Mouse (Mus musculus) kidney, adult 11 months (tissue): ENCODE measurements around the gene Grb7.

Experiments used
- DNase-seq: peaks from one replicate; pipeline ENCODE4 v3.0.0; 2022

Gene Grb7

DNA sequence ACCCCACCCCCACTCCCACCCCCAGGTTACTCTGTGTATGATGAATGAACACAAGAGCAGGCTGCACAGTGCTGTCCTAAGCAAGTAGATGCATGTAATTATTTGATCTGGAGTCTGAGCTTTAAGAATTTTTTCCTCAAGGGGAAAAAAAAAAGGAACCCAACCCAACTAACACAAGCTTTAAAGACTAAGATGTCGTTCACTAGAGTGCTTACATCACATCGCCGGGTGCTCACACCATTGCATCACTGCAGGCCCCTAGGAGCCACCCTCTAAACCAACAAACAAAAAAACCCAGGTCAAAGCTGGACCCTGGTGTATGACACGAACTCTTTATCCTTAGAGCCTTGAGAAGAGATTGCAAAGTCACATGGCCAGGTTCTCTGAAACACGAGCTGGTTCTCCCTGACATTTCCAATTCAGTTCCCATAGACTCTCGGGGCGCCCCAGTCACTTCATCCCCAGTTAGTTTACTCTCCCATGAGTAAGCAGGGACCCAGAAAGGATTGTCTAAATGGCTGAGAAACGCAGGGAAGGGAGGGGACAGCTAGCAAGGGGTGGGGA, 27.8 kb downstream of the Grb7 start:
- no peak for DNase-seq

DNA sequence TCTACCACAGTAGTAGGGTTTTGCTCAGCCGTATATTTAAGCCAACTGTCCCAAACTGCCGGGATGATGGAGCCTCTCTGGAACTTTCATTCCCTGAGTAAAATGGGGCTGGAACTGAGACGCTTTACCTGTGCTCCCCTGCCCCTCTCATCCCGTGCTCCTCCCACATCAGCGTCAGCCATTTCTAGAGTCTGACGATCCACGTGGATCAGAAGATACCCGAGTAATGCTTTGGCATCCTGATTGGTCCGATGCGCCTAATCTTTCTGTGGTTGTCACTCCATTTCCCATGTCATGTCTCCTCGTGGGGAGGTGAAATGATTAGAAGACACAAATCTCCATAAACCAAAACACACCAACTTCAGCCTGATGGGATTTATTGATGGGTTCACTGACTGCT, 28.8 kb downstream of the Grb7 start:
- DNase-seq = no peak

DNA sequence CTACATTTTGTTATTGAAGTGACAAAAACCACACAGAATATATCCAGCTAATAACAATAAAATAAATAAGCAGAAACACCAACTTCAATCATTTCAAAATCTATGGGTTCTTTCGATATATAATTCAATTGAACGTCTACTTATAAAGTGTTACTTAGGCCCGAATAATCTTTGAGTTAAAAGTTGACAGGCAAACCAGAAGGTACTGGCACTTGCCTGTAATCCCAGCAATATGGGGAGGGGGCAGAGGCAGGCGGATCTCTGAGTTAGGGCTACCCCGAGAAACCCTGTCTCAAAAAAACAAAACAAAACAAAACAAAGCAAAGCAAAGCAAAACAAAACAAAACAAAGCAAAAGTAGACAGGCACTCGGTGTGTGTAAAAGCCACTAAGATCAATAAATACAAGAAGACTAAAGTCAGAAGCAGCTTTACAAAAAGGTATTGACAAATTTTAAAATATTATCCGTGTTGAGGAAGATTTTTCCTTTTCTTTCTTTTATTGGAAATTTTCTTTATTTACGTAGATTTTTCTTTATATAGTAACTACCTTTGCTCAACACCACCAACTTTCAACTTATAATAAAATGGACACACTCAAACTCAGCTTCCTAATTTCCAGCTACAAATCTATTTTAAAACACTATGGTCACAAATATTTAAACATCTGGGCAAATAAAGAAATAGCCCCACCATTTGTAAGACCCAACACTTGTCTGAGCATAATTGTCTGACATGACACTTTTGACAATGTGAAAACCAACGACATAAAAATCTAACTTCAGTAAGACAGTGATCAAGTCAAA, 29.6 kb downstream of the Grb7 start:
- DNase-seq = no peak

DNA sequence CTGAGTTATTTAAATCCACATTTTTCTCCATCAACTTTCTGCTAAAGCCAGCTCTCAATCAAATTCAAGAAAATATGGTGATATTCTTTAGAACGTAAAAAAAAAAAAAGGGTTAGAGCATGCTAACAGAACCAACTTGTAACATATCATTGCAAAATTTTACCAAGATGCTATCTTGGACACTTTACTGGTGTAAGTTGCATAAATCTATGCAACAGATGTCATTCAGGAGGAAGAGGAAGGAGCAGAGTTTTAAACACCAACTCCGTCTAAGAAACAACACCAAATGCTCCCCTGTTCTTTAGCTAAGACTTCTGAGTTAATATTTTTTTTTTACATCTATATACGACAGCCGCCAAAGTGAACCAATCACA, 30.2 kb downstream of the Grb7 start:
- DNase-seq = no peak

DNA sequence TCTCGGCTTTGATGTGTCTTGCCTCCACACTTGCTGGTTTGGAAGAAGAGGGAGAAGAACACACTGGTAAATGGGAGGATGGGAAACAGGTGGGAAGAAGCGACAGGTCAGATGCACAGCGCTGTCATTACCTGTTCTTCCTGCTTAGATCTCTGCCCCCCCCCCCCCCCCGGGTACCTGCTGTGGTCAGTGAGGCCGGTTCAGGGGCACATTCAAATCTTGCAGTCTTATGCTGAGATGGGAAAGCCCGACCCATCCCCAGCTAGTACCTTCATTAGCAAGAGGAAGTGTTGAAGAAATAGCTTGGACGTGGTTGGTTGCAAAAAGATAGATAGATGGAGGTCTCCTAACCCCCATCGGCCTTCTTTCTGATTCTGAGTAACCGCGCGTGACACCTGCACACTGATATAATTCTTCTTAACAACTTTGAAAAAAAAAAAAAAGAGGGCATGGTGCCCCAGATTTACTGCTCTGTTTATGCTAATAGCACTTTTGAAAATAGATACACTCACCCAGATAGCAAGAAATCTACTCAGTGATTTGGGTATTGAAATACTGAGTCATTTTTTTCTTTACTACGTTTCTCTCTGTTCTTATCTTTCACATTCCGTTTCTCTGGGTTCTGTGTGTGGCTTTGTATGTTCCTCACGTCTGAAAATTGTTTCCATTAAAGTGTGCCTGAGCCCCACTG, 31.0 kb downstream of the Grb7 start:
- DNase-seq = no peak

DNA sequence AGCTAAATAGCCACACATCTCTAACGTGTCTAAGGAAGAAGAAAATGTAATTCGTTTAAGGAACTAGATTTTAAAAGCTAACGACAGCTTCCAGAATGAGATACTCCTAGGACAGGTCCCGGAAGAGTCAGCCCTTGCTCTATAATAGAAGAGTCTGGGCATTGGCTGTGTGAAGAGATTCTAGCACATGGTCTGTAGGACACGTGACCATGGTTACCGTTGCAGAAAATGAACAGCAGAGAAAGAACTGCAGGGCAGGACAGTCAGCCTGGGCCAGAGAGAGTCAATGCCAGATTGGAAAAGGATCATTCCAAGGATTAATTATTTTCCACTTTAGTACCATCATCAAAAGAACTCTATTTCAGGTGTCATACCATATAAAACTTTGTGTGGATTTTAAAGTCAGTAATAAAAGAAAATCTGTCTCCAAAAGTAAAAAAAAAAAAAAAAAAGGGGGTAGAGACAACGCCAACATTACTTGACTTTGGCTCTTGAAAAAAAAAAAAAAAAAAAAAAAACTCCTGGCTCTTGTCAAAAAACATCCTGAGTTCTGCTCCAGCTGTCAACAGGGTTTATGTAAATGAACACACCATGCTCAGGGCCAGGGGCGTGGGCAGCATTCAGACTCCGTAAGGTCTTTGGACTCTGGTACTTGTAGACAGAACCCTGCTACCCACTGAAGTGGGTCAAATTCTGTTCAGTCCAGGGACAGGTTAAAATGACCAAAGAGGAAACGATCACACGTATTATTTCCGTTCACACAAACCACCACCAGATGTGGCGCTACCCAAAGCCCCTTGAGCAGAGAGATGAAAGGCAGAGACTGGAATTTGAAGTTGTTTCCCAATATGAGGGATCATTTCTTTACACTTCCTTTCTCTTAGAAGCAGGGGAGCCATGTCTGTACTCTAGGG, 33.1 kb downstream of the Grb7 start:
- DNase-seq = peak; percentile 20

DNA sequence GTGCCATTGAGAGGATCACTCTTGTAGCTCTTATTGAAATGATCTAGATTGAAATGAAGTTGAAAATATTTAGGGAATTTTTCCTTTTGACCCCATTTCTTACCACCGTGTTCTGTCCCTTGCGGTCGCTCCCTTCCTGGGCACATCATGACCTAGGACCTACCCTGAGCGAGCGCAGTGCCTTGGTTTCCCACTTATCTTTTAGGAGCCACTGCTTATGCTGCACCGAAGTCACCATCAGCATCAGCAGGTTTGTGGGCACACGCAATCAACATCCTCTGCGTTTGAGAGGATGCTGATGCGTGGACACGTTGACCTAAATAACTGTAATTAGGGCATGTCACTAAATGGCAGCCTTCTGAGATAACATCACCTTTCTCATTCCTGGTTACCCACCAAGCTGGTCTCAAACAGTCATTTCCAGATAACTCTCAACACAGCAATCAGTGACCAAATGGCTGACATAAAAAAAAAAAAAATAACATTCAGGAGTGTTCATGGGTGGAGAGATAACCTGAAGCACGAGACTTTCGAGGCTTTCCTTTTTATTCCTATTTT, 33.8 kb downstream of the Grb7 start:
- DNase-seq = no peak

DNA sequence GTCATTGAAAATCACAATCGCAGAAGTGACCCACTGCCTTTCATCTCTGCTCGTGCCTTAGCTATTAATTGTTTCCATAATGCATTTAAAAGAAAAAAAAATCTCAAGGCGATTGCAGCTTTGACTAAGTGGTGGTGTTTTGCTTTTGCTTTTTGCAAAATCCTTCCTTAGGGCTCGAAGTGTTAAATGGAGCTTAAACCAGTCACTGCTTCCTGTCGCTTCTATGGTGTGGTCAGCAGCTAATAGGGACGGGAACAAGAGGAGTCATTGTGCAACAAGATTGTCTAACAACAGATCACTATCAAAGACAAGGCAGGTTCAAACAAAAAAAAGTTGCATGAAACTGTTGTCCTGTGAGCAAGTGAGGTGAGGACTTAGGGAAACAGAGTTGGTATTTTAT, 35.0 kb downstream of the Grb7 start:
- DNase-seq = no peak

DNA sequence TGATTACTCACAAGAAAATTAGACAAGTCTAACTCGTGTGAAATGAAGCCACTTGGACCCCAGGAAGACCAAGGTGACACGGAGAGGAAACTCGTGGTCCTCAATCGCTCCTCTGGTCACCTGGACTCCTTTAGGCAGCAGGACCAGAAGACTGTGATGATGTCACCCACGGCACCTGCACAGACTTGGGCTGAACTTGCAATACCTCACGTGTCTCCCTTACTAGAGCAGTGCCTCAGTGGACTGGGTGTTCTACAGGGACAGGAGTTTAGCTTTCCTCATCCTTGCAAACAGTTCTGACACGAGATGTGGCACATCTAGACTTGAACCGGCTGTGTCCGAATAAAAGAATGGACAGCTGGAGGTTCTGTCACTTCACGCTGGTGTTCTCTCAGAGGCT, 35.9 kb downstream of the Grb7 start:
- DNase-seq = no peak

DNA sequence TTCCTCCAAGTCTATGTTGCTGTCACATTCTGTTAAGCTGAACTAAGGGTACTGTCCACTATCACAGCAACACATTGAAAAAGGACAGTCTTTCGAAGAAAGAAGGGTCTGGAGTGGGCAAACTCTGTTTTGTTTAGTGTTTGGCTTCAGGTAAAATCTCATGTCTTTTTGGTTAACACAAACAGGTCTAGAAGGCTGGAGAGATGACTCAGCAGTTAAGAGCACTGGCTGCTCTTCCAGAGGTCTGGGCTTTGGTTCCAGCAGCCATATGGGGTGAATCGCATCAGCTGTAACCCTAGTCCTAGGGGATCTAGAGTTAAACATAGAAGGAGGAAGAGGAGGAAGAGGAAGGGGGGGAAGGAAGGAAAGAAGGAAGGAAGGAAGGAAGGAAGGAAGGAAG, 39.6 kb downstream of the Grb7 start:
- no peak for DNase-seq

DNA sequence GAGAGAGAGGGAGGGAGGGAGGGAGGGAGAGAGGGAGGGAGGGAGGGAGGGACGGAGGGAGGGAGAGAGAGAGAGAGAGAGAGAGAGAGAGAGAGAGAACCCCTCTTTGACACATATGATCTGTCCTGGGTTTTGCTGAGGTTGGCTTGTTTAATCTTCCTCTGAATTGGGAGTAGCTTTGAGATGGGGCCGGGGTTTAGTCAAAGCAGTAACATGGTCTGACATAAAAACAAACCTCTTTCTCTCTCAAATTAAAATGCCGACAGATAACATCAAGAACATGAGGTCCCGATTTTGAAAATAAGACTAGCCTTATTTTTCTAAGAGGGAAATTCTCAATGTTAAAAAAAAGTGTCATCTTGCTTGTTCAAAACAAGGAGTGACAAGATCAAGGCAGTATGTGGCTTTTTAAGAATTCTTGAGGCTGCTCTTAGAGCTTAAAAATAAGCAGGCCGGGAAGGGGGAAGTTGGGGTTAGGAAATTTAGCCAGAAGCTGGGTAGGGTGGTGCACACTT, 41.4 kb downstream of the Grb7 start:
- no peak for DNase-seq

DNA sequence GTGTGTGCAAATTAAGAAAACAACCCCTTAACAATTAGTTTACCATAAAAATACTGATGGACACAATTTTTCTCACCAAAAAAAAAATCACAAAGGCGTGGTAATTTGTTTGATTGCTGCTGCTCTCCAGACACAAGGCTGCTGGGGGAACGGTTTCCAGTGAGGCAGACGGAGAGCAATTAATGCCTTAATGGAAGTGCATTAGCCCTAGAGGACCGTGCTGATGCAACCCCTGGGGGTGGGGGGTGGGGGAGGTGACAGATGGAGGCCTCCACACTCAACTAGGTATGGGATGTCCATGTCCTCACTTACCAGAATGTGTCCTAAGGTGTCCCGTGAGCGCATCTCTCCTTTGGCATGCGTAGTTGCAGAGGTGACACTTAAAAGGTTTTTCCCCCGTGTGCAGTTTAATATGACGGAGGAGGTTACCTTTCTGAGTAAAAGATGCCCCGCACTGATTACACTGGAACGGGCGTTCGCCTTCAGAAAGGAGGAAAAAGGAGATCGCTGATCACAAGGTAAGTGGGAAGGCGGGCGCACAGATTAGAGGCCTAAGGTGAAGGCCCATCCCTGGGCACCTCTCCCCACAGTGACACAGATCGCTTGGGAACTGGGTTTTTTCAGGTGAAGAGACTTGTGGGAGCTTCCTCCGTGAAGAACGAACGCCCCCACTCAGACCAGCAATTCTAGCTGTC, 42.5 kb downstream of the Grb7 start:
- no peak for DNase-seq

DNA sequence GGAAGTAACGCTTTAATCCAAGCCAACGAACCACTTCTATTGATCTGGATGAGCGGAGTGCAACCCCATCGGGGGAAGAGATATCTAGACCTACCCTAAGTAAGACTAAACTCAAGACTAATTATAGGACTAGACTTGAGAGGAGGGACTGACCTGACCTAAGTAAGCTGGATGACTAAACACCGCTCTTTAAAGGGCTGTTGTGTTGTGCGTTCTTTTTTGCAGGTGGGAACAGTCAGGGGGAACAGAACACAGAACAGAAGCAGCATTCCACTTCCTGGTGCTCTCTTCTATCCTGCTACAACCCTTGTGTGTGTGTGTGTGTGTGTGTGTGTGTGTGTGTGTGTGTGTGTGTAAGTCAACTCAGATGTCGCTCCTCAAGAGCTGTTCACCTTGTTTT, 45.4 kb downstream of the Grb7 start:
- no peak for DNase-seq

DNA sequence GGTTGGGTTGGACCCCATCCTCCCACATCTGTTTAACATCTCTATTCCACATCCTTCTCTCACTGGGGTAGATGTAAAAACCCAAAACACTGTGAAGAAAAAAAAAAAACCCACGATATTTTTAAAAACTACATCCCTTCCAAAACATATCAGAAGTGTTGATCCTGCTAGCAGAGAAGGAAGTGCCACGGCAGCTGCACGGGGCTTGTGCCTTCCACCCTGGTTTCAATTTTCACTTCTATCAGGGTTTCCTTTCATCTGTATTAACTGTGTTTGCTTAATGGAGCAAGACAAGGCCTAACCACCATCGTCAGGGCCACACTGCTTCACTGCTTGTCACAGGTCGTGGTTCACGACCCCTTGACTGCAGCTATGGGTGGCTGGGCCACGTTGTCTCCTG, 46.8 kb downstream of the Grb7 start:
- no peak for DNase-seq

DNA sequence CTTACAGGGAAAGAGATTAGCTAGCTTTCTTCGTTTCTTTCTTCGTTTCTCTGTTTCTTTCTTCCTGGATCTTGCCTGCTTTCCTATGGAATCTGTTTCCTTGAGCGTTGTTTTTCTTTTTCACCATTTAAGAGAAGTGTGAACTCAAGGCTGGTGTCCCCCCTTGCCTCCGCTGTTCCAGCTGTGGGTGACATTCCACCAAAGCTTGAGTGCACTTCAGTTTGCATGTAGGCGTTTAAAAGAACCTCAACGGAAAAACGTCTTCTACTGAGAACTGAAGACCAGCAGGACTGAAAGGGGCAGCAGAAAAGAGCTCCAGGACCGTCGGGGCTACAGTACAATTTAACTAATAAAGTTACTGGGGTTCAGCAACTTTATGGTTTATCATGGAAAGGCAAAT, 47.2 kb downstream of the Grb7 start:
- DNase-seq = no peak

DNA sequence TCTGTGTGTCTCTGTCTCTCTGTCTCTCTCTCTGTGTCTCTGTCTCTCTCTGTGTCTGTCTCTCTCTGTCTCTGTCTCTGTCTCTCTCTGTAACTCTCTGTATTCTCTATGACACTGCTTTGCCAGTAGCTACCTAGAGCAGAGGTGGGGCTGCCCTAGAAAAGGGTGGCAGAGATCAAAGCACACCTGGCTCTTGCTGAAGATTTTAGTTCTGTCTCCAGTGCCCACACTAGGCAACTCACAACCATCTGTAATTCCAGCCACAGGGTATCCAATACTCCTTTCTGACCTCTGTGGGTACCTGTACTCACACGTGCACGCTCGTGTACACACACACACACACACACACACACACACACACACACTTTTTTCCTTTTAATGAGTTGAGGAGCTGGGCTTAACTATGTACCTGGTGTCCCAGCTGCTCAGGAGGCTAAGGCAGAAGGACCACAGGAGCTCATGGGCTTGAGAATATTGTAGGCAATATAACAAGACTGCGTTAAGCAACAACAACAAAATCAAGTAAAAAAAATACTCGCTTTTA, 49.1 kb downstream of the Grb7 start:
- no peak for DNase-seq

DNA sequence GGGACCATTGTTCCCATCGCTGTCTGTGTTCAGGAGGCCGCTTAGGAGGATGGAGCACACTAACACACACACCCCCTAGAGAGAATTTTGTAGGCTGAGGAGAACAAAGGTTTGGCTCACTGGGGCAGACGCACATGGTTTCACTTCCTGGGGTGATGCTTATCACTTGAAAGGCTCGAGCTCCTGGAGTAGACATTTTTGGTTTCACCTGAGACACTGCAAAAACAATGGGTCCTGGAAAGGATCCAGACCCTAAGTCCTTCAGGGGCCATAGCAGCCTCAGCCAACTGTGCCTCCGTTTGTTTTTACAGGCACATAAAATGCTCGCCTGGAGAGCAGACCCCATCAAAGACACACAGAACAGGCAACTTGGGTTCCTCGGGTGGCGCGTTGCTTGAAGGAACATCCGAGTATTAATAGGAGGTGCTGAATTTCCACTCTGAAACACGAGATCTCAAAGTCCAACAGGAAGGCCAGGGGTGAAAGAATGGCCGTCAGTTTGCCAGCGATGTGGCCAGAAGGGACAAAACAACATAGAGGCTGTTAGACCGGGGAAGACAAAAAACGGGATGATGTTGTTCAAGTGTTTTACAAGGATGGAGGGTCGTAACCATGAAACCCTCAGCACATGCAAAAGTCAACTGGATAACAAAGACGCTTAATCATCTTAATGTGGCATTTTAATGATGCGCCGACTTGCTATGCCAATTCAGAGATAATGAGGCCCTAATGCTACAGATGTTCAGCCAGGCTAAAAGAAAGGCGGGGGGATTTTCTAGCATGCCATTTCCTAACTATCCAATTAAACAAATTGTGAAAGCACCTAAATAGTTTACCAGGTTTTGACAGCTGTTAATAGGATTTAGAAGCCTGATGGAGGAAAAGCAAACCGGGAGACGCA, 51.4 kb downstream of the Grb7 start:
- no peak for DNase-seq

DNA sequence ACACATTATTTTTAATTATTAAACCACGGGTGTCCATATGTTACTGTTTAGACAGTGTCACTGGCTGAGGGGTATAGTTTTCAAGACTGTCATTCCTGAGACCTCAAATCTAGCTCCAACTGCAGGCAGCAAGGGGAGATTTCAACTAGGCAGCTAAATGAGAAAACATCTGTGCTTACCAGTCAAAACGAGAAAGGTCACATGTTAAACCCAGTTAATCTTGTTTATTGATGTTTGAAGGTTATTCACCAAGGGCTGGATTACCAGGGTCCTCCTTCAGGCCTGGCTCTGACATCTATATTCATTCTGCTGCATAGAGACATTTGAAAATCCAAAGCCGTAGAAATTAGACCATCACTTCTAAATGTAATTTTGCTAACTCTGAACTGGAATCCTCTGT, 58.7 kb downstream of the Grb7 start:
- no peak for DNase-seq
